Mouse (Mus musculus): ENCODE measurements around the gene Fgd2.

GRCm38 (mm10) chr17:29340406-29341261, 20.1 kb upstream of the Fgd2 start:
- TF ChIP-seq POLR2A (IDR thresholded peaks at IDR 0.05; ENCODE audit: extremely low read depth, insufficient read depth, low read length) (no peak), CTCF (IDR thresholded peaks at IDR 0.05; ENCODE audit: low read depth, low read length) (no peak)

Measured in liver, adult 2 months (tissue).